Mouse (Mus musculus) kidney, adult 2 months (tissue): ENCODE measurements at regions not wholly inside any gene's neighbourhood (a gene's known extent, or its start where the extent isn't known, plus 50 kb on each side); places are given as distances from the start of the nearest gene placed in this dataset.
A peak's percentile ranks its signal among the peaks of the same experiment; 100 is the strongest.

Source experiments
- DNase-seq: peaks from one replicate; pipeline ENCODE4 v3.0.0; 2021
- H3K27ac ChIP-seq: fragments of 200-500 bp; 2 replicates; pipeline ENCODE4 v1.5.1; 2012; ENCODE audit warnings: low read depth, low read length, control low read depth, inconsistent platforms; ENCODE audit not compliant: insufficient read depth
- H3K27me3 ChIP-seq: fragments of 200-500 bp; replicated peaks from 2 replicates; pipeline ENCODE4 v1.6.1; 2012; ENCODE audit warnings: mild to moderate bottlenecking, moderate library complexity, low read length, inconsistent platforms; ENCODE audit not compliant: control insufficient read depth, insufficient read depth
- H3K36me3 ChIP-seq: fragments of 200-500 bp; 2 replicates; pipeline ENCODE4 v1.6.1; 2012; ENCODE audit warnings: mild to moderate bottlenecking, moderate library complexity, low read length, inconsistent platforms; ENCODE audit not compliant: control insufficient read depth, insufficient read depth
- H3K4me1 ChIP-seq: fragments of 200-500 bp; 2 replicates; pipeline ENCODE4 v1.6.1; 2011; ENCODE audit warnings: low read length; ENCODE audit not compliant: control insufficient read depth, insufficient read depth
- H3K4me3 ChIP-seq: fragments of 200-500 bp; 2 replicates; pipeline ENCODE4 v1.5.1; 2011; ENCODE audit warnings: mild to moderate bottlenecking, low read depth, low read length, control low read depth; ENCODE audit not compliant: insufficient read depth
- CTCF ChIP-seq: fragments of 200-500 bp; conservative IDR thresholded peaks from 2 replicates; pipeline ENCODE4 v1.5.1; 2011; ENCODE audit warnings: low read depth, mild to moderate bottlenecking, control low read depth, low read length, moderate library complexity, mixed read lengths; ENCODE audit not compliant: insufficient read depth, insufficient read length
- POLR2A ChIP-seq: fragments of 200-500 bp; IDR thresholded peaks from one replicate; pipeline ENCODE4 v1.6.1; 2011; ENCODE audit warnings: low read depth, low read length, control low read depth
- WGBS: fragments of 180-500 bp; shearing (Covaris S2); methylation state at CpG from one replicate; pipeline ENCODE4 v1.1.7; 2018; 5-methylcytosine and 5-hydroxymethylcytosine counted together

DNA sequence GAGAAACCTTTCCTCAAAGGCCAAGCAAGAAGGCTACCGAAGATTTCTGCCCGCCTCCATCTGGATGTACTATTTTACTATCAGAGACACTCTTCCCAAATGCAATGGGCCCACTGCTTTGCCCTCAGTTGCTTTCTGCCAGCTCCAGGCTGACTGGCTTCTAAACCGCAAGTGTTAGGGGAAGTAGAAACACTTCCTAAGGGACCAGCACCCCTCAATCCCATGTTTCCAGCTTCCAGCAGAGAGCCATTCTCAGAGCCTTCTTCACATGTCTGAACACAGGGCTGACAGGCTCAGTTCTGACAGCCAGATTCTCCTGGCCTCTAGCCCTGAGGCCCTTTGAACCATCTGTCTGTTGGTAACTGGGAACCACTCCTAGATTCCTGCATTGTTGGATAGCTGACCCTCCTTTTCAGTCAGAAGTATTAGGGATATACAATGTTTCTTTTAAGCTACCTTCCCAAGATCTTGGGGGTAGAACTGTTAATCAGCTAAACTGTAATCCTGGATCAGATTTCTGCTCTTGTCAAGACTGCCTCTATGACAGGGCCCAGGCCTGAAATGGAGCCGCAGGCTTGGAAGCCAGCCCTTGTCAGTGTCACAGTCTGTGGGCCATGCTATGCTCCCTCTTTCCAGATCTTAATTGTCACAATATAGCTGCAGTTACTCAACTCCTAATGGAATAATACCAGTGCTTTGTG lies 355.8 kb downstream of the 1700129C05Rik start:
- Histone ChIP-seq H3K27me3 (no peaks in the 10 kb centered on the region), H3K27ac (no peak overlapping the region), H3K36me3 (no peaks in the 10 kb centered on the region), H3K4me3 (no peak overlapping the region), H3K4me1 (no peaks in the 10 kb centered on the region)
- 86% methylated on average over 4 of the region's 4 CpGs for WGBS
- DNase-seq, result no peak
- no peak for TF ChIP-seq CTCF
- no peak for TF ChIP-seq POLR2A

DNA sequence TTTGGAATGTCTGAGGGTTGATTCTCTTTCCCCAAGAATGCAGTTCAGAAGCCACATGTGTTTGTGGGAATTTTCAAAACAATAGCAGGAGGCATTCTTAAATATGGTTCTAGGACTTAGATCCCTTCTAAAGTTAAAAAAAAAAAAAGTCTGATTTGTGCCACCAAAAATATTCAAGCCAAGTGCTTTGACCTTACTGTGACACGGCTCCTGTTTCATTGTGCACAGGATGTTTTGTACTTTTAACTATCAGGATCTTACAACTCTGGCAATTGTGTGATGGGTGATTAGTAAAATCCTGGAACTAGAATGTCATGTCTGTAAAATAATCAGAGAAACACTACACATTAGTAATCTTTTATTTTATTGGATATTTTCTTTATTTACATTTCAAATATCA lies 359.5 kb downstream of the 1700129C05Rik start:
- Histone ChIP-seq H3K36me3 (no peaks in the 10 kb centered on the region), H3K27ac (no peak overlapping the region), H3K4me1 (no peaks in the 10 kb centered on the region), H3K27me3 (no peaks in the 10 kb centered on the region), H3K4me3 (no peak overlapping the region)
- TF ChIP-seq POLR2A, result no peak
- TF ChIP-seq CTCF, result no peak
- 48% methylated on average over 1 of the region's 1 CpGs for WGBS
- no peak for DNase-seq

DNA sequence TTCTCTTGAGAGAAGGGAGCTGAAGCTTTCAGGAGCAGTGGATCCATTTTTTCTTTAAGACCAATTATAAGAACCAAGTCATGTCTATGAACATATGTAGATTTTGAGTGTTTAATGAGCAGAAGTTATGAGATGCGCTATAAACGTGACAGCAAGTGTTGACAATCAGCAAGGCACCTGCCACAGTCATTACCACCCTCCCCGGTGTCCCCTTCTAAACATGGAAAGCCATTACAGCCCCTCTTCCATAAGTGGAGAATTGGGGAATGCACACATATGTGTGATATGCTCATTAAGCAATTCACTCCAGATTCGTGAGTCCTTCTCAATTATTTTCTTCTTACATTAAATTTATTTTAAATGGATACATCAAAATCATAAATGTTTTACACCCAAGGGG lies 362.4 kb downstream of the 1700129C05Rik start:
- H3K27ac ChIP-seq, result no peak overlapping the region
- H3K36me3 ChIP-seq, result no peaks in the 10 kb centered on the region
- no peaks in the 10 kb centered on the region for H3K4me1 ChIP-seq
- DNase-seq, result no peak
- 91% methylated on average over 4 of the region's 4 CpGs for WGBS
- TF ChIP-seq CTCF, result no peak
- no peak for TF ChIP-seq POLR2A
- H3K27me3 ChIP-seq, result no peaks in the 10 kb centered on the region
- H3K4me3 ChIP-seq, result no peak overlapping the region

DNA sequence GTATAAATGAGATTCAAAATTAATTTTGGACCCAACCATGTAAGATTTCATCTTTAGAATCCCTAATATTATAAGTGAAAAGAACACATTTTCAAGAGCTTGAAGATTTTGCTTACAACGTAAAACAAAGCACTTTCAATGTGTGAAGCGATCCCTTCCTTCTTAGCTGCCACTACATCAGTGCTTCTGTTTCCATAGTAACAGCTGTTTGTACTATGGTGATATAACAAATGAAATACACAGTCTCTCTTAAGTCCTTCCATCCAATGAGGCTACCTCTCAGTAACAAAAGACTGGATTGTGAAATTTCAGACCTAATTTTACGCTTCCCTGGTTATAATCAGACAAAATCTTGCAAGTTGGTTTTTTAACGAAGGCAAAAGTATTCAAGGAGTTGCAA lies 364.0 kb downstream of the 1700129C05Rik start:
- WGBS, result 82% methylated on average over 4 of the region's 4 CpGs
- Histone ChIP-seq H3K27me3 (no peaks in the 10 kb centered on the region), H3K36me3 (no peaks in the 10 kb centered on the region), H3K27ac (no peak overlapping the region), H3K4me3 (no peak overlapping the region), H3K4me1 (no peaks in the 10 kb centered on the region)
- no peak for DNase-seq
- TF ChIP-seq CTCF (no peak), POLR2A (no peak)

DNA sequence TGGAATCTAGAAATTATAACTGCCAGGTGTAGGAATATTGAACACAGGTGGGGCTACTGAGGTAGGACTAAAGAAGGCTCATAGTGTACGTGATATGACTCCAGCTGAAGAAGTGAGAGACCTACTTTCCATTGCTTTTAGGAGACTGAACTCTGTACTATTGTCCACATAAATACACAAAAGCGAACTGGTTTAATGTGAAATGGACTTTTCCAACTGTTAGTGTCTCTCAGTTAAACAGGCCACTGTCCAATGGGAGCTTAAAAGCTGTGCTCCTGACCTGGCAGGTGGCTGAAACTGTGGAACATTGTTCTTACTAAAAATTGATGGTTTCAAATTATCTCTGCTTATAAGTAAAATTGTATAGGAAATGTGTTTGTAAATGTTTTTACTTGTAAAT lies 381.4 kb downstream of the 1700129C05Rik start:
- Histone ChIP-seq H3K27ac (no peak overlapping the region), H3K36me3 (no peaks in the 10 kb centered on the region)
- TF ChIP-seq CTCF (no peak), POLR2A (no peak)

DNA sequence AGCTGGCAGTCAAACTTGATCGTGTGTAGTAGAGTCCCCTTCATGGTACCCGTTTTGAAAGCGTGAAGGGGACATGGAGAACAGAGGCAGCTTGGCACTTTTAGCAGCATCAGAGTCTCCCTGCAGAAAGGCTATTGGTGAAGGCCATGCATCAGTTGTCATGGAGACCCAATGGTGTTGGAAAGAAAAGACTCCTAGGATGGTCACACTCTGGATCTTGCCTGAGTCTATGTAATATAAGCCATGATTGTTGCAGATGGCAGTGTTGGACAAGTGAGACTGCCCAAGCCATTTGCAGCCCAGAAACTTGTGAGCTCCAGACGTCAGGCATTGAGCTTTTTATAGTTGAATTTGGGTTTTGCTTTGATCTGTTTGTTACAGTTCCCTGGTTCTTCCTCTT lies 382.9 kb downstream of the 1700129C05Rik start:
- WGBS, result 82% methylated on average over 4 of the region's 4 CpGs
- TF ChIP-seq POLR2A (no peak), CTCF (no peak)
- no peak for DNase-seq

More for the DNA sequence above, 381.4 kb downstream of the 1700129C05Rik start:
- Histone ChIP-seq H3K27me3 (no peaks in the 10 kb centered on the region), H3K4me1 (no peaks in the 10 kb centered on the region), H3K4me3 (no peak overlapping the region)
- WGBS, result 91% methylated on average over 2 of the region's 2 CpGs
- DNase-seq, result peak; percentile 26

DNA sequence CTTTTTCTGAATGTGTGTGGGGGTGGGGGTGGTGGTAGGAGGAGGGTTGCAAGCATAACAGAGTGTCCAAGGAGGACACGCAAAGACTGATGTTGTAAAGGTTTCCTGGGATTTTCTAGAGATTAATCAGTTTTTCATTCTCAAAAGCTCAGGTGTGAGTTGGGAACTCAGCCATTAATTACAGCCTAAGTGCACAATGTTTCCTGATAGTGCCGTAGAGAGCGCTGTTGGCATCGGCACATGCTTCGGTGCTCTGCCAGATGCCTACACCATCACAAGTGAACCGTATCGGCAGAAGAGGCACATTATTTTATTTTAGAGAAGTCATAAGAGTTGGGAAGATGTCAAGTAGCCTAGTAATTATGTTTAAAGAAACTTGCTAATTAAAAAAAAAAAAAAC lies 388.9 kb downstream of the 1700129C05Rik start:
- no peak for TF ChIP-seq POLR2A
- WGBS, result 67% methylated on average over 7 of the region's 7 CpGs
- no peak for DNase-seq
- Histone ChIP-seq H3K36me3 (no peaks in the 10 kb centered on the region), H3K27me3 (no peaks in the 10 kb centered on the region), H3K27ac (no peak overlapping the region), H3K4me3 (no peak overlapping the region), H3K4me1 (no peaks in the 10 kb centered on the region)

More for the DNA sequence above, 382.9 kb downstream of the 1700129C05Rik start:
- no peaks in the 10 kb centered on the region for H3K36me3 ChIP-seq
- H3K27ac ChIP-seq, result no peak overlapping the region
- no peak overlapping the region for H3K4me3 ChIP-seq
- no peaks in the 10 kb centered on the region for H3K4me1 ChIP-seq
- H3K27me3 ChIP-seq, result no peaks in the 10 kb centered on the region

DNA sequence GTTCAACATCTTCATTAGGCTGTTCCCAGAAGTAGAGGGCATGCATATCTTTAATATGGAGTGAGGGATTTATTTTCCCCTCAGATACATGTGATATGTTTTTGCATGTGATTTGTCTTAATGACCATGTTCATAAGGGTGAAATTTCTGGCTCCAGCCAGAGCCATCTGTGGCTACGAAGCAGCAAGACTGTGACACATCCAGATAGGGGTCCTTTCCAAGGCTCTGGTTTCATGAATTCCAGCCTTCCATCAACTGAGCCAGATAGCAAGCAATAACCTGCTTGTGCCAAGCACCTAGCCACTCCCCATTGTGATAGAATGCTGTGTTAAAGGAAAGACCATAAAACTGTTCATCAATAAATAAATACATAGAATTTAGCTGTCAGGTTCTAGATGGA lies 389.6 kb downstream of the 1700129C05Rik start:
- no peaks in the 10 kb centered on the region for H3K27me3 ChIP-seq
- no peak overlapping the region for H3K4me3 ChIP-seq
- 75% methylated on average over 1 of the region's 1 CpGs for WGBS
- H3K36me3 ChIP-seq, result no peaks in the 10 kb centered on the region
- no peak overlapping the region for H3K27ac ChIP-seq
- TF ChIP-seq POLR2A (no peak), CTCF (no peak)
- DNase-seq, result no peak
- H3K4me1 ChIP-seq, result no peaks in the 10 kb centered on the region
